Mouse (Mus musculus) layer of hippocampus, adult 8-10 months (tissue): ENCODE data around the gene Aldh2. TPM values are rescaled to one million over a fixed set of nuclear protein-coding genes. Genes with fewer than 3 reads are reported as not detected.
A peak's percentile ranks its signal among the peaks of the same experiment; 100 is the strongest.
"Not testable (repeated sequence)": the region's sequence is repeated elsewhere in the genome, so short reads cannot be mapped to it uniquely, and the experiment has no call there.

Source experiments
- DNase-seq, 2 experiments: peaks; one replicate each; pipeline ENCODE4 v3.0.0; 2022; ENCODE audit warnings: low spot score in 2 of 2
- total RNA-seq, 4 experiments: library from RNA; stranded (reverse); gene quantifications; 2 replicates each; pipeline ENCODE4 v1.2.4; 2022

Aldh2 gene
- total RNA-seq, result 100 to 1,000 TPM; 140 to 151 (median 146) TPM

GRCm38 (mm10) chr5:121593451-121594401 lies at the start of gene Aldh2:
Gene Aldh2 (minus strand): TSS chr5:121593824.
- peak; percentile 71 to 74 for DNase-seq

GRCm38 (mm10) chr5:121639601-121640000 lies 46.0 kb upstream of the Aldh2 start:
- DNase-seq, result no peak

- no peak for DNase-seq
Measured at GRCm38 (mm10) chr5:121637296-121637695, 43.7 kb upstream of the Aldh2 start.

GRCm38 (mm10) chr5:121634668-121635067 lies 41.0 kb upstream of the Aldh2 start:
- no peak for DNase-seq

- no peak for DNase-seq
Measured at GRCm38 (mm10) chr5:121632804-121633203, 39.2 kb upstream of the Aldh2 start.

GRCm38 (mm10) chr5:121631106-121631647 lies 37.6 kb upstream of the Aldh2 start:
- not testable (repeated sequence) for DNase-seq

GRCm38 (mm10) chr5:121627871-121628270 lies 34.2 kb upstream of the Aldh2 start:
- peak; percentile 36 to 75 for DNase-seq

- DNase-seq, result no peak
Measured at GRCm38 (mm10) chr5:121623241-121623640, 29.6 kb upstream of the Aldh2 start.

- DNase-seq, result no peak
Measured at GRCm38 (mm10) chr5:121621102-121621501, 27.5 kb upstream of the Aldh2 start.

GRCm38 (mm10) chr5:121618592-121619513 lies 25.2 kb upstream of the Aldh2 start, which contains the start of gene Acad12:
Gene Acad12 (minus strand): TSS chr5:121618938.
- DNase-seq, result peak; percentile 40 to 66

- DNase-seq, result not testable (repeated sequence)
Measured at GRCm38 (mm10) chr5:121614921-121615320, 21.3 kb upstream of the Aldh2 start.

- no peak for DNase-seq
Measured at GRCm38 (mm10) chr5:121612036-121612435, 18.4 kb upstream of the Aldh2 start.

- DNase-seq, result not testable (repeated sequence)
Measured at GRCm38 (mm10) chr5:121609556-121610135, 16.0 kb upstream of the Aldh2 start.

- peak in 1 of 2 experiments; percentile 82 for DNase-seq
Measured at GRCm38 (mm10) chr5:121606151-121606550, 12.5 kb upstream of the Aldh2 start.

- not testable (repeated sequence) for DNase-seq
Measured at GRCm38 (mm10) chr5:121603815-121604214, 10.2 kb upstream of the Aldh2 start.

GRCm38 (mm10) chr5:121601547-121602299 lies 8.1 kb upstream of the Aldh2 start:
- DNase-seq, result peak; percentile 78 to 92

- DNase-seq, result no peak
Measured at GRCm38 (mm10) chr5:121598871-121599610, 5.4 kb upstream of the Aldh2 start.

- DNase-seq, result no peak
Measured at GRCm38 (mm10) chr5:121597991-121598537, 4.4 kb upstream of the Aldh2 start.

GRCm38 (mm10) chr5:121597332-121597731 lies 3.7 kb upstream of the Aldh2 start:
- DNase-seq, result no peak
